Mouse (Mus musculus) adrenal gland, postnatal 36 days (tissue): ENCODE measurements at regions not wholly inside any gene's neighbourhood (a gene's known extent, or its start where the extent isn't known, plus 50 kb on each side); places are given as distances from the start of the nearest gene placed in this dataset.
"Not testable (repeated sequence)": the region's sequence is repeated elsewhere in the genome, so short reads cannot be mapped to it uniquely, and the experiment has no call there.

Source experiments
- DNase-seq, 2 experiments: peaks; one replicate each; pipeline ENCODE4 v3.0.0; 2021; ENCODE audit warnings: mixed read lengths in 1 of 2

DNA sequence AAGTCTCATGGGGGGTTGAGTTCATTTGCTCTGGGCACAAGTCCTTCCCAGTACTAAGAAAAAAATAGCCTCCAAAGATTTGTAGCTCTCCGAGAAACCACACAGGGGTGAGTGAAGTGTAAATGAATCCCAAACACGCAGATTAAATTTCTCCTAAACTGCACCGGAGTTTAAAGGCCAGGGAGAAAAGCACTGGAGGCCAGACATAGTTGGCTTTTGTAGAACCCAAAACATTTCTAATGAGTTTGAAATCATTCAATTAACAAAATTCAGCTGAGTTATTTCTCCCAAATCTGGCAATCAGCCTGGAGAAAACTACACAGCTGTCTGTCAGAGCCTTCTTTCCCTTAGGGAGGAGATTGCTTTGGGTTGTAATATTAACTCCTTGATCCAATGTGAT lies 166.2 kb upstream of the Cdkn3 start:
- DNase-seq: no peak

DNA sequence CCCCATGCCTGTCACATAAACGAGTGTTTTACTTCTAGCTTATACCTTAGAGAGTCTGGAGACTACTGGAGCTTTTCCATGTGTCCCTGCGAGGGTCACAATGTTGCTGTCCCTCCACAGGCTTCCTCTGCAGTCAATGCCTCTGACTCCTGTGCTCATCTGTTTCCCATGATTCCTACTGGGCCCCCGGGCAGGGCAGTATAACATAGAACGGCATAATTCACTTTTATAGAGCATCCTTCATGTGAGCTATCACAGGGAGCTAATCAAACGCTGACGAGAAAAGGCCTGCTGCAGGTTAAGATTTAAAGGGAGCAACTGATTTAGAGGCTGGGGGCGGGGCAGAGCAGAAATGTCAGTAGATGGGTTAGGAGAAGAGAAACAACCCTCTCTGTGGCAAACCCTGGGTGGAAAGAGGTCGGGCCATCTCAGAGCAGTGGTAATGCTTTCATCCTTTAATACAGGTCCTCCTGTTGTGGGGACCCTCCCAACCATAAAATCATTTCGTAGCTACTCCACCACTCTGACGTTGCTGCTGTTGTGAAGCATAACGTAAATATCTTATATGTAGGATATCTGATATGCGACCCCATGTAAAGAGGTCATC lies 168.5 kb upstream of the Cdkn3 start:
- DNase-seq: no peak

- DNase-seq: no peak
Observed at GRCm38 (mm10) chr14:46591211-46591610, 169.1 kb upstream of the Cdkn3 start.

GRCm38 (mm10) chr14:46586093-46586492 lies 174.2 kb upstream of the Cdkn3 start:
- DNase-seq: no peak

GRCm38 (mm10) chr14:46578051-46579000 lies 182.0 kb upstream of the Cdkn3 start:
- no peak for DNase-seq

DNA sequence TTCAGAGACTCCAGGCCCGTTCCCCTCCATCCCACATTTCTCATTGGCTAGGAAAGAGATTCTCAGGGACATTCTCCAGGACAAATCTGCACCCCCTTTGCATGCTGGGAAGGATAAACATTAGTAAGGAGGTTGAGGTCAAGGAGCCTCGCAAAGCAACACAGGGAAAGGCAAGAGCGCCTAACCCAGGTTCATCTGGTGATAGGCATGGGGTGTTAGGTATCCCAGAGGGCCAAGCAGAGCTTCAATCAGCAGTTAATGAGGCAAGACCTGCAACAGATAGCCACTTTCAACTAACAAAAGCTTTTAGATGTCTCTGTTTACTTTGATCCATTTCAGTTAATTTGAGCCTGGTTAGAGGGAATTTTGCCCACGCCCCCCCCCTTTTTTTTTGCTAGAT lies 184.5 kb upstream of the Cdkn3 start:
- DNase-seq: no peak

- DNase-seq: no peak
Observed at GRCm38 (mm10) chr14:46575414-46575813, 184.9 kb upstream of the Cdkn3 start.

GRCm38 (mm10) chr14:46573401-46573800 lies 182.9 kb upstream of the Bmp4 start:
- no peak for DNase-seq

DNA sequence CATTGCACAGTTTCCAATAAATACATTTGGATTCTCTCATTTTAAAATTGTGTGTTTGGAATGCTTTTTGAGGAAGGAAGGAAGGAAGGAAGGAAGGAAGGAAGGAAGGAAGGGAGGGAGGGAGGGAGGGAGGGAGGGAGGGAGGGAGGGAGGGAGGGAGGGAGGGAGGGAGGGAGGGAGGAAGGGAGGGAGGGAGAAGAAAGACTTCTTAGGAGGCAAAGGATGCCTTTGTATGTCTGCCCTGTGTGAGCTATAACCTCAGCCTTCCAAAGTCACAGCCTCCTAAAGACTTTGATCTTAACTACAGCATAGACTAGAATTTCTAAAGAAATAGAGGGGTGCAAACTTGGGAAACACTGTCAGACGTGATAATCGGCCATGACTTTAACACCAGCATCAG lies 182.5 kb upstream of the Bmp4 start:
- not testable (repeated sequence) for DNase-seq

DNA sequence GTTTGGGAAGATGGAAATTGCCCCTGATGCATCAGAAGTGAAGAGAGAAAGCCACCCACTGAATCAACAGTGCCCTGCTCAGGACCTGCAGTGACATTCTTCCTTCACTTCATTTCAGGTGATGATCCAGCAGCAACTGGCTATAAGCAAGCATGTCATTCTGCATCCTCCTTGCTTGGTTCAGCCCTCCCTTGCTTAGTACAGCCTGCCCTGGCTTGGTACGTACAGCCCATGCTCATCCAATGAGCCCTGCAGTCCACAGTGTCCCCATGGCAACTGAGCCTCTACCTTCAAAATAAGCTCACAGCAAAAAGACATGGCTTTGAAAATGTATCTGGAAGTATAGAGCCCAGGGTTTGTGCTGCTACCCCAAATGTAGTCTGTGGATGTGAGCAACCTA lies 181.4 kb upstream of the Bmp4 start:
- DNase-seq: no peak

- no peak for DNase-seq
Observed at GRCm38 (mm10) chr14:46569273-46569672, 178.8 kb upstream of the Bmp4 start.

GRCm38 (mm10) chr14:46567411-46567780 lies 176.9 kb upstream of the Bmp4 start:
- DNase-seq: peak; percentile 24 to 26

GRCm38 (mm10) chr14:46566681-46567410 lies 176.4 kb upstream of the Bmp4 start:
- DNase-seq: no peak

DNA sequence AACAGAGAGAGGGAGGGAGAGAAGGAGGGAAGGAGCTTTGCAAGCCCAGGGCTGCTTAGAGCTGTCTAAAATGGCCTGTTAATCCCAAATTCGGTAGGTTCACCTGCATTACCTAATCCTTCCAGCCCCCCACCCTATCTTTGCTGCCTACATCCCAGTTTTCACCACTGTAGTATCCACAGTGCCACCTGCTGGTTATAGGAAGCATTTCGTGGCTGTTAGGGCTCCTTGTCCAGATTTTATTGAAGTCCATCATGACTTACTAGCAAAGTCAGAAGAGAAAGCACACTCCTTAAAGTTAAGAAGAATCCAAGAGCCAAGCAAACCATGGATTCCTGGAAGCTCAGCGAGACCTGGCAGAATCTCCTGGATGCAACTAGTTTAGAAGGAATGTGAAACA lies 174.5 kb upstream of the Bmp4 start:
- peak; percentile 36 to 59 for DNase-seq

- no peak for DNase-seq
Observed at GRCm38 (mm10) chr14:46562016-46562415, 171.5 kb upstream of the Bmp4 start.

- no peak for DNase-seq
Observed at GRCm38 (mm10) chr14:46553239-46553638, 162.8 kb upstream of the Bmp4 start.

DNA sequence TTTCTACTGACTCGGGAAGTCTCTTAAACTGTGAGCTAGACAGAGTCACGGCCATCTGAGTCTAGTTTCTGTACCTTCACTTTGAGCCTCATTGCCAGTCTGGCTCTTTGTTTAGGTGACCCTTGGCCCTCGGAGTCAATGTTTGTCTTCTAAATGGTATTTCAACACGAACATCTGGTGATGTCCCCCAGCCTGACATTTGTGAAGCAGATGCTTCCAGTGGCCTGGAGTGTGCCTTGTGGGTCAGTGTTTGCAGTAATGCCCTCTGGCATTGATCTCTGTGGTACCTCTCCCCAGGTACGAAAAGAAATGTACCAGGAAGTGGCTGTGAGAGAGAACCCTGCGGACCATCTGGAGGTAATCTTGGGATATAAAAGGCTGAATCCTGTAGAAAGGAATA lies 155.7 kb upstream of the Bmp4 start:
- DNase-seq: no peak

- no peak for DNase-seq
Observed at GRCm38 (mm10) chr14:46539466-46540187, 149.2 kb upstream of the Bmp4 start.

GRCm38 (mm10) chr14:46536002-46536762 lies 145.7 kb upstream of the Bmp4 start:
- no peak for DNase-seq

- no peak for DNase-seq
Observed at GRCm38 (mm10) chr14:46532697-46533096, 142.2 kb upstream of the Bmp4 start.

DNA sequence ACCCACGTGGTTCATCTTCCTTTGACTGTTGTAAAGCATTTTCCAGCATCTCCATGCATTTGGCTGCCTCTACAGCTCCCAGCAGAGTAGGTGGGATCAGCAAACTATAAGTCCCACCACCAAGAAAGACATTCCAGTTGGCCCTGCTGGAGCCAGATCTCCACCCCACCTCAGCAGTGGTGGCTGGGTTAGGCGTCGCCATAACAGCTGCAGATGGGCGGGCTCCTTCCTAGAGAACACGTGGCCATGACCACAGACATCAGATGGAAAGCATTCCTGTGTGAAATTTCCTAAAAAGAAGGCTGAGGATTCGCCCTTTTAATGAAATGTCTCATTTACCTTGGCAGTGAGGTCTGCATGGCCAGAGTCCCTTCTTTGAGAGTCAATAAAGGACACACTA lies 140.0 kb upstream of the Bmp4 start:
- no peak for DNase-seq
